Mouse (Mus musculus) bone marrow macrophage, adult 2 months (primary cell): ENCODE results near the gene Wbp4.

Source experiments
- CTCF ChIP-seq: IDR thresholded peaks from 2 replicates; pipeline ENCODE4 v1.5.1; 2012; ENCODE audit warnings: low read depth, mild to moderate bottlenecking, low read length, moderate library complexity
- POLR2A ChIP-seq: IDR thresholded peaks from 2 replicates; pipeline ENCODE4 v1.6.1; 2012; ENCODE audit warnings: mild to moderate bottlenecking, low read depth, low read length, borderline replicate concordance

GRCm38 (mm10) chr14:79507846-79508245 is 26.5 kb upstream of the Wbp4 start:
- no peak for TF ChIP-seq CTCF
- TF ChIP-seq POLR2A, result no peak
